Mouse (Mus musculus): Measurements from ENCODE around the gene Olfr485. TPM values are rescaled to one million over a fixed set of nuclear protein-coding genes. Genes with fewer than 3 reads are reported as not detected.

The Olfr485 gene
- not detected in 4 replicates for total RNA-seq (2023; ENCODE audit: inconsistent age)

GRCm38 (mm10) chr7:108159771-108160170 is at the start of gene Olfr485:
Gene Olfr485 (minus strand): TSS chr7:108159871.

GRCm38 (mm10) chr7:108172642-108173041 is 13.0 kb upstream of the Olfr485 start, which contains the start of gene Olfr486:
Gene Olfr486 (minus strand): TSS chr7:108172742.

GRCm38 (mm10) chr7:108127349-108127748 is 32.3 kb downstream of the Olfr485 start, which contains the start of gene Olfr484:
Gene Olfr484 (minus strand): TSS chr7:108127449.

Other genes with a start within 250 kb of the Olfr485 start
- gene Olfr473, start 229.4 kb downstream of the Olfr485 start, total RNA-seq (2023; ENCODE audit: inconsistent age) = not detected in 4 replicates
- not detected in 4 replicates for gene Olfr474, start 205.2 kb downstream of the Olfr485 start, total RNA-seq (2023; ENCODE audit: inconsistent age)
- gene Olfr476, start 195.1 kb downstream of the Olfr485 start, total RNA-seq (2023; ENCODE audit: inconsistent age) = not detected in 4 replicates
- not detected in 4 replicates for gene Olfr477, start 173.2 kb downstream of the Olfr485 start, total RNA-seq (2023; ENCODE audit: inconsistent age)
- gene Olfr478, start 125.9 kb downstream of the Olfr485 start, total RNA-seq (2023; ENCODE audit: inconsistent age) = not detected in 4 replicates
- not detected in 4 replicates for gene Olfr479, start 109.2 kb downstream of the Olfr485 start, total RNA-seq (2023; ENCODE audit: inconsistent age)
- not detected in 4 replicates for gene Olfr480, start 92.5 kb downstream of the Olfr485 start, total RNA-seq (2023; ENCODE audit: inconsistent age)
- not detected in 4 replicates for gene Olfr481, start 80.0 kb downstream of the Olfr485 start, total RNA-seq (2023; ENCODE audit: inconsistent age)
- gene Olfr482, start 62.3 kb downstream of the Olfr485 start, total RNA-seq (2023; ENCODE audit: inconsistent age) = 0.87 to 1.7 TPM (median 1.3 TPM) in 4 replicates
- gene Olfr483, start 59.0 kb downstream of the Olfr485 start, total RNA-seq (2023; ENCODE audit: inconsistent age) = not detected in 4 replicates
- not detected in 4 replicates for gene Olfr484, start 32.4 kb downstream of the Olfr485 start, total RNA-seq (2023; ENCODE audit: inconsistent age)
- gene Olfr486, start 12.9 kb upstream of the Olfr485 start, total RNA-seq (2023; ENCODE audit: inconsistent age) = not detected in 4 replicates
- gene Olfr487, start 54.8 kb upstream of the Olfr485 start, total RNA-seq (2023; ENCODE audit: inconsistent age) = not detected in 4 replicates
- not detected in 4 replicates for gene Olfr488, start 98.5 kb upstream of the Olfr485 start, total RNA-seq (2023; ENCODE audit: inconsistent age)
- not detected in 4 replicates for gene Olfr490, start 129.1 kb upstream of the Olfr485 start, total RNA-seq (2023; ENCODE audit: inconsistent age)
- not detected in 4 replicates for gene Olfr491, start 153.6 kb upstream of the Olfr485 start, total RNA-seq (2023; ENCODE audit: inconsistent age)
- gene Olfr492, start 163.8 kb upstream of the Olfr485 start, total RNA-seq (2023; ENCODE audit: inconsistent age) = not detected in 4 replicates
- gene Olfr493, start 187.1 kb upstream of the Olfr485 start, total RNA-seq (2023; ENCODE audit: inconsistent age) = not detected in 4 replicates
- not detected in 4 replicates for gene Olfr494, start 205.5 kb upstream of the Olfr485 start, total RNA-seq (2023; ENCODE audit: inconsistent age)
- gene Olfr495, start 233.3 kb upstream of the Olfr485 start, total RNA-seq (2023; ENCODE audit: inconsistent age) = not detected in 4 replicates